Mouse (Mus musculus) lung, embryonic 15.5 days (tissue): Measurements from ENCODE around the gene Cdh26. TPM values are rescaled to one million over a fixed set of nuclear protein-coding genes. Genes with fewer than 3 reads are reported as not detected.

Experiments
- ATAC-seq: fragments of 200-750 bp; cut with Nextera tagmentation; 2 replicates; pipeline ENCODE4 v1.8.0; 2017; ENCODE audit warnings: moderate number of reproducible peaks, borderline replicate concordance; ENCODE audit not compliant: low FRiP score, low TSS enrichment; ENCODE audit errors: extremely low read depth
- H3K27ac ChIP-seq: fragments of 300-500 bp; sonication (generic); 2 replicates; pipeline ENCODE4 v1.5.1; 2015; ENCODE audit warnings: moderate library complexity, mild to moderate bottlenecking, inconsistent platforms
- H3K27me3 ChIP-seq: fragments of 300-500 bp; sonication (generic); 2 replicates; pipeline ENCODE4 v1.6.1; 2015; ENCODE audit warnings: inconsistent platforms
- H3K36me3 ChIP-seq: fragments of 300-500 bp; sonication (generic); 2 replicates; pipeline ENCODE4 v1.6.1; 2015; ENCODE audit warnings: inconsistent platforms
- H3K4me1 ChIP-seq: fragments of 300-500 bp; sonication (generic); 2 replicates; pipeline ENCODE4 v1.6.1; 2015; ENCODE audit warnings: inconsistent platforms
- H3K4me2 ChIP-seq: fragments of 300-500 bp; sonication (generic); 2 replicates; pipeline ENCODE4 v1.6.1; 2015; ENCODE audit warnings: inconsistent platforms, mild to moderate bottlenecking, moderate library complexity
- H3K4me3 ChIP-seq: fragments of 300-500 bp; sonication (generic); 2 replicates; pipeline ENCODE4 v1.5.1; 2015; ENCODE audit warnings: mild to moderate bottlenecking, inconsistent platforms
- H3K9ac ChIP-seq: fragments of 300-500 bp; sonication (generic); 2 replicates; pipeline ENCODE4 v1.6.1; 2015; ENCODE audit warnings: inconsistent platforms
- H3K9me3 ChIP-seq: fragments of 300-500 bp; sonication (generic); 2 replicates; pipeline ENCODE4 v1.6.1; 2016; ENCODE audit warnings: inconsistent platforms
- WGBS: fragments of 180-500 bp; shearing (Covaris S2); methylation state at CpG from one replicate; pipeline ENCODE4 v1.1.7; 2015; 5-methylcytosine and 5-hydroxymethylcytosine counted together
- polyA plus RNA-seq: library from polyadenylated mRNA; unstranded; fragments of >200 nt; fragmentation: Nextera tagmentation; extraction: Ambion mirVana; gene quantifications from 2 replicates; pipeline ENCODE4 v1.2.1, GENCODE M21; 2015

Cdh26 gene
- polyA plus RNA-seq, 1 experiment from 2014 or later, result 0.07 TPM

- WGBS, result 47% methylated on average over 10 of the region's 10 CpGs
- Histone ChIP-seq H3K4me1 (no peaks in the 10 kb centered on the region), H3K9me3 (no peaks in the 10 kb centered on the region), H3K4me2 (no peak overlapping the region), H3K4me3 (no peak overlapping the region), H3K27me3 (no peaks in the 10 kb centered on the region), H3K27ac (no peak overlapping the region), H3K36me3 (no peaks in the 10 kb centered on the region), H3K9ac (no peak overlapping the region)
- ATAC-seq, result no peak
Observed at GRCm38 (mm10) chr2:178483462-178483861, 53.1 kb downstream of the Cdh26 start.

- Histone ChIP-seq H3K4me1 (no peaks in the 10 kb centered on the region), H3K36me3 (no peaks in the 10 kb centered on the region), H3K27ac (no peak overlapping the region), H3K4me3 (no peak overlapping the region), H3K9ac (no peak overlapping the region), H3K4me2 (no peak overlapping the region), H3K27me3 (no peaks in the 10 kb centered on the region), H3K9me3 (no peaks in the 10 kb centered on the region)
- no peak for ATAC-seq
- WGBS, result 58% methylated on average over 4 of the region's 4 CpGs
Observed at GRCm38 (mm10) chr2:178488276-178488675, 57.9 kb downstream of the Cdh26 start.

GRCm38 (mm10) chr2:178490245-178490920, 60.1 kb downstream of the Cdh26 start:
- no peak for ATAC-seq
- Histone ChIP-seq H3K9ac (no peak overlapping the region), H3K36me3 (no peaks in the 10 kb centered on the region), H3K4me3 (no peak overlapping the region), H3K27ac (no peak overlapping the region), H3K4me2 (no peak overlapping the region), H3K9me3 (no peaks in the 10 kb centered on the region), H3K27me3 (no peaks in the 10 kb centered on the region), H3K4me1 (no peaks in the 10 kb centered on the region)
- 58% methylated on average over 9 of the region's 9 CpGs for WGBS

GRCm38 (mm10) chr2:178494066-178494465, 63.7 kb downstream of the Cdh26 start:
- H3K9me3 ChIP-seq, result no peaks in the 10 kb centered on the region

GRCm38 (mm10) chr2:178495816-178496215, 65.5 kb downstream of the Cdh26 start:
- ATAC-seq, result no peak
- H3K4me2 ChIP-seq, result no peak overlapping the region
- no peak overlapping the region for H3K9ac ChIP-seq
- no peak overlapping the region for H3K27ac ChIP-seq
- H3K27me3 ChIP-seq, result no peaks in the 10 kb centered on the region
- no peaks in the 10 kb centered on the region for H3K36me3 ChIP-seq
- WGBS, result 71% methylated on average over 2 of the region's 2 CpGs
- no peak overlapping the region for H3K4me3 ChIP-seq
- no peaks in the 10 kb centered on the region for H3K9me3 ChIP-seq
- H3K4me1 ChIP-seq, result peaks cover 8% of the 10 kb centered on the region

More at GRCm38 (mm10) chr2:178494066-178494465, 63.7 kb downstream of the Cdh26 start:
- peaks cover 8% of the 10 kb centered on the region for H3K4me1 ChIP-seq
- 59% methylated on average over 11 of the region's 11 CpGs for WGBS
- no peak for ATAC-seq
- no peaks in the 10 kb centered on the region for H3K36me3 ChIP-seq
- H3K27ac ChIP-seq, result no peak overlapping the region
- no peak overlapping the region for H3K4me2 ChIP-seq
- H3K27me3 ChIP-seq, result no peaks in the 10 kb centered on the region
- no peak overlapping the region for H3K4me3 ChIP-seq
- H3K9ac ChIP-seq, result no peak overlapping the region

- Histone ChIP-seq H3K9me3 (no peaks in the 10 kb centered on the region), H3K4me2 (no peak overlapping the region), H3K27me3 (no peaks in the 10 kb centered on the region), H3K36me3 (no peaks in the 10 kb centered on the region), H3K9ac (no peak overlapping the region), H3K4me3 (no peak overlapping the region), H3K27ac (no peak overlapping the region), H3K4me1 (peaks cover 8% of the 10 kb centered on the region)
- no peak for ATAC-seq
- 50% methylated on average over 1 of the region's 1 CpGs for WGBS
Observed at GRCm38 (mm10) chr2:178497900-178498299, 67.6 kb downstream of the Cdh26 start.

GRCm38 (mm10) chr2:178498409-178498808, 68.1 kb downstream of the Cdh26 start:
- Histone ChIP-seq H3K4me3 (no peak overlapping the region), H3K36me3 (no peaks in the 10 kb centered on the region), H3K9ac (no peak overlapping the region), H3K9me3 (no peaks in the 10 kb centered on the region), H3K4me2 (no peak overlapping the region), H3K27ac (no peak overlapping the region), H3K4me1 (peaks cover 8% of the 10 kb centered on the region), H3K27me3 (no peaks in the 10 kb centered on the region)
- 32% methylated on average over 5 of the region's 5 CpGs for WGBS
- ATAC-seq, result peak; percentile 75; the same call in 1 of the 2 replicates

- 61% methylated on average over 10 of the region's 10 CpGs for WGBS
Observed at GRCm38 (mm10) chr2:178502469-178502868, 72.1 kb downstream of the Cdh26 start.

GRCm38 (mm10) chr2:178506056-178506455, 75.7 kb downstream of the Cdh26 start:
- WGBS, result 37% methylated on average over 12 of the region's 12 CpGs
- H3K4me2 ChIP-seq, result no peak overlapping the region
- no peak for ATAC-seq

More at GRCm38 (mm10) chr2:178502469-178502868, 72.1 kb downstream of the Cdh26 start:
- no peak overlapping the region for H3K4me2 ChIP-seq
- H3K27me3 ChIP-seq, result no peaks in the 10 kb centered on the region
- no peak overlapping the region for H3K4me3 ChIP-seq
- H3K9ac ChIP-seq, result no peak overlapping the region
- H3K27ac ChIP-seq, result no peak overlapping the region
- H3K36me3 ChIP-seq, result no peaks in the 10 kb centered on the region
- no peak for ATAC-seq
- H3K4me1 ChIP-seq, result peaks cover 8% of the 10 kb centered on the region
- H3K9me3 ChIP-seq, result no peaks in the 10 kb centered on the region

GRCm38 (mm10) chr2:178507379-178508014, 77.2 kb downstream of the Cdh26 start:
- Histone ChIP-seq H3K27ac (no peak overlapping the region), H3K27me3 (no peaks in the 10 kb centered on the region), H3K4me1 (no peaks in the 10 kb centered on the region), H3K4me3 (no peak overlapping the region), H3K9ac (no peak overlapping the region), H3K9me3 (no peaks in the 10 kb centered on the region), H3K4me2 (no peak overlapping the region), H3K36me3 (no peaks in the 10 kb centered on the region)
- WGBS, result 32% methylated on average over 6 of the region's 6 CpGs
- ATAC-seq, result no peak

More at GRCm38 (mm10) chr2:178506056-178506455, 75.7 kb downstream of the Cdh26 start:
- Histone ChIP-seq H3K27ac (no peak overlapping the region), H3K4me3 (no peak overlapping the region), H3K4me1 (no peaks in the 10 kb centered on the region), H3K9me3 (no peaks in the 10 kb centered on the region), H3K36me3 (no peaks in the 10 kb centered on the region), H3K27me3 (no peaks in the 10 kb centered on the region), H3K9ac (no peak overlapping the region)

- no peak overlapping the region for H3K9ac ChIP-seq
- WGBS, result 36% methylated on average over 6 of the region's 6 CpGs
- no peak overlapping the region for H3K27ac ChIP-seq
Observed at GRCm38 (mm10) chr2:178508279-178508678, 77.9 kb downstream of the Cdh26 start.

GRCm38 (mm10) chr2:178513043-178513442, 82.7 kb downstream of the Cdh26 start:
- WGBS, result 56% methylated on average over 4 of the region's 4 CpGs
- Histone ChIP-seq H3K9me3 (no peaks in the 10 kb centered on the region), H3K9ac (no peak overlapping the region), H3K27me3 (no peaks in the 10 kb centered on the region), H3K4me1 (no peaks in the 10 kb centered on the region), H3K36me3 (no peaks in the 10 kb centered on the region), H3K4me2 (no peak overlapping the region), H3K27ac (no peak overlapping the region), H3K4me3 (no peak overlapping the region)
- ATAC-seq, result no peak

More at GRCm38 (mm10) chr2:178508279-178508678, 77.9 kb downstream of the Cdh26 start:
- no peak for ATAC-seq
- Histone ChIP-seq H3K36me3 (no peaks in the 10 kb centered on the region), H3K4me1 (no peaks in the 10 kb centered on the region), H3K9me3 (no peaks in the 10 kb centered on the region), H3K4me3 (no peak overlapping the region), H3K27me3 (no peaks in the 10 kb centered on the region), H3K4me2 (no peak overlapping the region)
